Mouse (Mus musculus) gastrocnemius, postnatal 25 days (tissue): Measurements from ENCODE around the gene Ifitm7. TPM values are rescaled to one million over a fixed set of nuclear protein-coding genes. Genes with fewer than 3 reads are reported as not detected.
"Not testable (repeated sequence)": the region's sequence is repeated elsewhere in the genome, so short reads cannot be mapped to it uniquely, and the experiment has no call there.

Experiments
- DNase-seq: peaks from one replicate; pipeline ENCODE4 v3.0.0; 2022
- total RNA-seq, 2 experiments: library from RNA; stranded (reverse); gene quantifications; 1 replicate in 1 of 2; 2 replicates in 1 of 2; pipeline ENCODE4 v1.2.3; 2021

Ifitm7 gene
- total RNA-seq, 2 experiments from 2014 or later, result not detected

GRCm38 (mm10) chr16:13977026-13977425 is 9.7 kb downstream of the Ifitm7 start:
- not testable (repeated sequence) for DNase-seq

GRCm38 (mm10) chr16:13976358-13976896 is 10.3 kb downstream of the Ifitm7 start:
- DNase-seq, result not testable (repeated sequence)

- no peak for DNase-seq
Observed at GRCm38 (mm10) chr16:13972051-13972450, 14.6 kb downstream of the Ifitm7 start.

- DNase-seq, result no peak
Observed at GRCm38 (mm10) chr16:13969096-13969495, 17.6 kb downstream of the Ifitm7 start.

- no peak for DNase-seq
Observed at GRCm38 (mm10) chr16:13962053-13962452, 24.6 kb downstream of the Ifitm7 start.

GRCm38 (mm10) chr16:13951245-13951644 is 35.4 kb downstream of the Ifitm7 start:
- no peak for DNase-seq

- no peak for DNase-seq
Observed at GRCm38 (mm10) chr16:13946306-13946705, 40.4 kb downstream of the Ifitm7 start.

- no peak for DNase-seq
Observed at GRCm38 (mm10) chr16:13945153-13945552, 41.5 kb downstream of the Ifitm7 start.

GRCm38 (mm10) chr16:13944752-13945151 is 41.9 kb downstream of the Ifitm7 start:
- no peak for DNase-seq

GRCm38 (mm10) chr16:13944178-13944577 is 42.5 kb downstream of the Ifitm7 start:
- DNase-seq, result no peak

GRCm38 (mm10) chr16:13940847-13941395 is 45.8 kb downstream of the Ifitm7 start:
- DNase-seq, result no peak

- peak; percentile 20 for DNase-seq
Observed at GRCm38 (mm10) chr16:13940139-13940846, 46.4 kb downstream of the Ifitm7 start.

Other genes starting within 250 kb of the Ifitm7 start
- gene Rrn3, start 206.2 kb downstream of the Ifitm7 start, total RNA-seq, result 10 to 100 TPM; 29.9 to 30.2 TPM
- 10 to 100 TPM; 34.1 to 37.5 TPM for gene Ntan1, start 168.0 kb downstream of the Ifitm7 start, total RNA-seq
- 10 to 100 TPM; 41.8 to 47.7 TPM for gene Pdxdc1, start 83.8 kb downstream of the Ifitm7 start, total RNA-seq
- 1 to 10 TPM in 1 of 2 experiments, under 1 TPM in 1; 0.69 to 1.0 TPM for gene Mpv17l, start 83.7 kb downstream of the Ifitm7 start, total RNA-seq
- not detected for gene 2900011O08Rik, start 284 bp downstream of the Ifitm7 start, total RNA-seq
- 10 to 100 TPM; 24.3 to 27.0 TPM for gene Nde1, start 176.4 kb upstream of the Ifitm7 start, total RNA-seq
- gene Marf1, start 176.5 kb upstream of the Ifitm7 start, total RNA-seq, result 10 to 100 TPM; 16.4 to 18.7 TPM